Mouse (Mus musculus): Measurements from ENCODE around the gene Cbx4.
A peak's percentile ranks its signal among the peaks of the same experiment; 100 is the strongest.
"Not testable (repeated sequence)": the region's sequence is repeated elsewhere in the genome, so short reads cannot be mapped to it uniquely, and the experiment has no call there.

Gene Cbx4

GRCm38 (mm10) chr11:119109415-119110071 lies 23.5 kb upstream of the Cbx4 start:
- no peak for DNase-seq (ENCODE audit: low spot score)

GRCm38 (mm10) chr11:119108573-119109263 lies 22.7 kb upstream of the Cbx4 start:
- no peak for DNase-seq (ENCODE audit: low spot score)

- DNase-seq (ENCODE audit: low spot score) = no peak
Observed at GRCm38 (mm10) chr11:119106289-119106688, 20.3 kb upstream of the Cbx4 start.

- no peak for DNase-seq (ENCODE audit: low spot score)
Observed at GRCm38 (mm10) chr11:119105748-119106147, 19.7 kb upstream of the Cbx4 start.

DNA sequence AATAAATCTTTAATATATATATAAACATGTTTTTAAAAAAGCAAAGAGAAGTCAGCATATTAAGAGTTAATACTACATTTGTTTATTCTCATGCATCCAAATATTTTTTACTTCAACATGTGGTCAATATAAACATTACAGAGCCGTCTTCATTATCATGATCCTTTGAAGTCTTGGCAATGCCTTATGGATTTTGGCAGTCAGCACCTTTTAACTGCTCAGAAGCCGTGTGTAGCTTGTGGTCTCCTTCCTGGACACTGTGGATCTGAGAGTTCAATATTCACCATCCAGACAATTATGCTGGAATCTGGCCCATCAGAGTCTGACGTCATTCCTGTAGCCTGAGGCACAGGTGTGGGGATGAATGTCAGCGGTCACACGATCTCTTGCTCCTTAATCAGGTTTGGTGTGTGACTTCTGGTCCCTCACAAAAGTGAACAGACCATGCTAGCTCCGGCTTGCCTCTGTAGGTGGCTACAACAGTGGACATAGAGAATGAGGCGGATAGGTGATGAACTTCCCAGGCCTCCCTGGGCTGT lies 19.1 kb upstream of the Cbx4 start:
- no peak for DNase-seq (ENCODE audit: low spot score)

GRCm38 (mm10) chr11:119103991-119104390 lies 18.0 kb upstream of the Cbx4 start:
- no peak for DNase-seq (ENCODE audit: low spot score)

DNA sequence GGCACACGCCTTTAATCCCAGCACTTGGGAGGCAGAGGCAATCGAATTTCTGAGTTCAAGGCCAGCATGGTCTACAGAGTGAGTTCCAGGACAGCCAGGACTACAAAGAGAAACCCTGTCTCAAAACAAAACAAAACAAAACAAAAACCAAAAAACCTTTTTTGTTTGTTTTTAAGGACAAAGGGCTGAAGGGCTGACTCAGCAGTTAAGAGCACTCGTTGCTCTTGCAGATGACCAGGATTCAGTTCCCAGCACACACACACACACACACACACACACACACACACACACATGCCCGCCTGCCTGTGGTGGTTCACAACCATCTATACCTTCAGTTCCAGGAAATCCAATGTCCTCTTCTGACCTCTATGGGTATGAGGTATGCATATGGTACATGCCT lies 14.3 kb upstream of the Cbx4 start:
- DNase-seq (ENCODE audit: low spot score) = not testable (repeated sequence)

DNA sequence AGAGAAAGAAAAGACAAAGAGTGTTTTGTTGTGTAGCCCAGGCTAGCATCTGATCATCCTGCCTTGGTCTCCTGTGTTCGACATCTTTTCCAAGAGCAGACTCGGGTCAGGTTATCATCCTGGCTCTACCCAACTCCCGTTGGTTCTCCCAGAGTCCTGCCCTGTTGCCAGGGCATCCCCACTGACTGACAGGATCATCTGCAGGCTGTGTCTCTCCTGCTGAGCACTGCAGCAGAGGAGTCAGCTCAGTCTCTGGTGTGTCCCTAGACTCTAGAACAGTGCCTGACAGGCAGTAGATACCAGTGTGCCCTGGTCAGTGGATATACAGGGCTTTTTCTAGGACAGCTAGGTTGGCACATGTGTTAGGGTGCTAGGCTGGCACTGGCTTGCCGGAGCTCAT lies 12.2 kb upstream of the Cbx4 start:
- DNase-seq (ENCODE audit: low spot score) = no peak

DNA sequence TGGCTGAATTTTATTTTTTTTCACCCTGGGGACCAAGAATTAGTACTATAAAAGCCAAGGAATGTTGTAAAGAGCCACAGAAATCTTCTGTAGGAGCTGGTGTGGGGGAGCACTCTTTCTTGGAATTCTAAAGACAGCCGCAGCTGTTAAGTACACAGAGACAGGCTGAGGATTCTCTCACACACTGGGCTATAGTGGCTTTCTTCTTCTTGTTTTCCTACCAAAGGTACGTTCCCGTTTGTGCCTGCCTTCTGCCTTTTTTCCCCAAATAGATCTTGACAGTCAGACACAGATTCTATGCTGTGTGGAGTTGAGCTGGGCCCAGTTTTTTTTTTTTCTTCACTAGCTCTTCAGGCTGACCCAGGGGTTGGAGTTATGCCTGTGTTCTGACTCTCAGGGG lies 9.4 kb upstream of the Cbx4 start:
- DNase-seq (ENCODE audit: low spot score) = no peak

- DNase-seq (ENCODE audit: low spot score) = no peak
Observed at GRCm38 (mm10) chr11:119093322-119093721, 7.3 kb upstream of the Cbx4 start.

DNA sequence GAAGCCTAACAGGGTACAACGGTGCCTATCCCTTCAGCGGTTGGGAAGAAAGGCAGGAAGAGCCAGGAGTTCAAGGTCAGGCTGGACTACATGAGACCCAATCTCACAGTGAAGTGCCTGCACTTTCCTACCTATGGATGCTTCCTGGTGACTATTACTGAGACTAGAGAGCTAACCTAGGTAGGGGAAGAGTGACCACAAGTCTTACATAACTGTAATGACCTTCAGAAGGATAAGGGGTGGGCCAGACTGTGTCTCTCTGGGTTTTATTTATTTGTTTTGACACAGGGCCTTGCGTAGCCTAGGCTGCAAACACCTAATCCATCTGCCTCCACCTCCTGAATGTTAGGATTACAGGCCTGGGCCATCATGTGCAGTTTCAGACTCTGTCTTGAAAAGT lies 6.3 kb upstream of the Cbx4 start:
- DNase-seq (ENCODE audit: low spot score) = no peak

GRCm38 (mm10) chr11:119091598-119091991 lies 5.6 kb upstream of the Cbx4 start:
- peak; percentile 59 for DNase-seq (ENCODE audit: low spot score)

GRCm38 (mm10) chr11:119090961-119091597 lies 5.1 kb upstream of the Cbx4 start:
- DNase-seq (ENCODE audit: low spot score) = peak; percentile 80

- DNase-seq (ENCODE audit: low spot score) = peak; percentile 32
Observed at GRCm38 (mm10) chr11:119090076-119090960, 4.3 kb upstream of the Cbx4 start.

GRCm38 (mm10) chr11:119089235-119090075 lies 3.4 kb upstream of the Cbx4 start:
- peak; percentile 27 for DNase-seq (ENCODE audit: low spot score)

GRCm38 (mm10) chr11:119088391-119089234 lies 2.6 kb upstream of the Cbx4 start:
- DNase-seq (ENCODE audit: low spot score) = no peak

DNA sequence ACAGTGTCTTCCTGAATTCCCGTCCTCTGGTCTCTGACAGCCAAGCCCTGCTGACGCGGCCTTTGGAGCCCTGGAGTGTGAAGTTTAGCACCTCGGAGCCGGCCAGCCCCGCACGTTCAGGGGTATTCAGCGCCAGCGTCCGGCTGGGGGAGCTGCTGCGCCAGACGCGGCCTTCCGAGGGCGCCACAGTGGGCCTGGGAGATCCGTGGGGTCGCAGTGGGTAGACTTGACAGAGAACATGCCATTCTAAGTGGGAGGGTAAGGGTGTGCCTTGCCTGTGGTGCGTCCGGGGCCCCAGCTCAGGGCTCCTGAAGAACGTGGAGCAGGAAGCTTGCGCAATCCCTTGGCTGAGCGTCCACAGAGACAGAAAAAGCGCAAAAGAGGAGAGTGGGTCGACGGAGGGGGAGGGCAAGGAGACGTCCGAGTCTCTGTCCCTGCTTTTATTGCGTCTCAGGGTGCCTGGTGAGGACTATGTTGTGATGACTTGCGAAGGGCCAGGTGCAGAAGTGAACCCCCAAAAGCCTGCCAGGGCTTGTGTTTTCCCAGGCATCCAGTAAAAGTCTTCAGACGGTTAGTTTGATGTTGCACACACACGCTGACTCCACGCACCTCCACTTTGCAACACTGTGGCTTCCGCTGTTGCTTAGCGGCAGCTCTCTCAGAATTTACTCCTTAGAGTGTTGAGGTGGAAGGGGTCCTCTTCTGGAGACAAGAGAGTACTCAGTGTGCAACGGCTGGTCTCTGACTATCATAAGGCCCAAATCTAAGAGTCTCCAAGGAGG lies 1.5 kb upstream of the Cbx4 start:
- peak; percentile 47 for DNase-seq (ENCODE audit: low spot score)

DNA sequence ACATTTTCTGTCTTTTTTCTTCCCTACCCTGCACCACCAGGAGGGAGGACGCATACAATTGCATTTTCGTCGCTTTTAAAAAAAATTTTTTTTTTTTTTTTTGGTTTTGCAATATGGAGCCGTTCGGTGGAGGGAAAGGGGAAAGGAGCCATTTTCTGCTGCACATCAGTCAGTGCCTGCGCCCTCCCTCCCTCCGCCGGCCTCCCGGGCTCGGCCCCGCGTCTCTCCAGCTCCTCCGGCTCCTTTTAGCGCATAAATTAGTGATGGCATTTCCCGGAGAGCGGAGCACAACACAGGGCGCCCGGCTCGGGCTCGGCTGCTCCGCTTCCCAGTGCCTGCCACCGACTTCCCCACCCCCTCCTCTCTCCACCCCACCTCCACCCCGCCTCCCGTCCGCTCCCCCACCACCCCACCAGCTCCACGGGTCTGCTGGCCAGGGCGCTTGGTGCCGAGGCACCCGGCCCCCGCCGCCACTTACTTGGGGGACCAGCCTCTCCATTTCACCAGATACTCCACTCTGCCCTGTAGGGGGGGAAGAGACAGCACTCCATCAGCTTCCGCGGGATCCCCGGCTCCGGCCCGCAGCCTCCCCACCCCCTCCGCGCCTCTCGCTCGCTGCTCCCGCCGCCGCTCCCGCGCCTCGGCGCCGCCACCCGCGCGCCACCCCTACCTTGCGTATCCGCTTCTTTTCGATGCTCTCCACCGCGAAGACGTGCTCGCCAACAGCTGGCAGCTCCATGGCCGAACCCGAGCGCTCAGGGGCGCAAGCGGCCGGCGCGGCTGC lies 550 bp downstream of the Cbx4 start:
- peak; percentile 76 for DNase-seq (ENCODE audit: low spot score)
